Mouse (Mus musculus): ENCODE results near the gene Gna14. TPM values are rescaled to one million over a fixed set of nuclear protein-coding genes. Genes with fewer than 3 reads are reported as not detected.

Gene Gna14
- polyA plus RNA-seq (2016; fragmentation: Nextera tagmentation; extraction: Ambion mirVana): 0.46 and 0.48 TPM in 2 replicates

- Histone ChIP-seq H3K36me3 (no peaks in the 10 kb centered on the region), H3K4me3 (peak within 1 kb of the TSS; percentile 54), H3K4me1 (peaks cover 47% of the 10 kb centered on the region), H3K9me3 (replicated peaks) (no peaks in the 10 kb centered on the region), H3K27me3 (ENCODE audit: low read depth, poor library complexity, severe bottlenecking) (peaks cover 54% of the 10 kb centered on the region), H3K27ac (peak within 1 kb of the TSS; percentile 64)
- under 1% methylated on average over 27 of the region's 27 CpGs for WGBS
- peak; percentile 81 for DNase-seq (ENCODE audit: low spot score)
Measured at GRCm38 (mm10) chr19:16435531-16436231, at the start of gene Gna14. Gna14 (plus strand) TSS chr19:16435762.

DNA sequence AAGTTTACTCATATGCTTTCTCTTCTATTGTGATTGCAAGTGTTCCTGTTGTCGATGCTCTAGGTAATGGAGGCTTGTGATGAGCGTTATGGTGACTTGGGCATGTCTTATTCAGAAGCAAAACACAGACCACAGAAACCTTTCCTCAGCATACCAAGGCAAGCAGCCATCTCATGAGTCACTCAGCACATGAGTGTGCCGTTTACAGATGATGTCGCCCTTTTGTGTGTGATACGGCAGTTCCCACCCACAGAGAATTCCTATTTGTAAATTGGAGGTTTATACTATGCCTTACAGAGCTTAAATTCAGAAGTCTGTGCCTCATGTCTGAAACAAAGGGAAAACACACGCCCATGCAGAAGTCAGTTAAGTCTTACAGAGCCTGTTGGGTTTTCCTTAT lies 49.0 kb upstream of the Gna14 start:
- 91% methylated on average over 6 of the region's 6 CpGs for WGBS
- H3K36me3 ChIP-seq: peaks cover 26% of the 10 kb centered on the region
- no peak overlapping the region for H3K27ac ChIP-seq
- no peak for DNase-seq (ENCODE audit: low spot score)
- H3K4me1 ChIP-seq: no peaks in the 10 kb centered on the region
- H3K9me3 ChIP-seq (replicated peaks): no peaks in the 10 kb centered on the region
- no peaks in the 10 kb centered on the region for H3K27me3 ChIP-seq (ENCODE audit: low read depth, poor library complexity, severe bottlenecking)
- H3K4me3 ChIP-seq: no peak overlapping the region

DNA sequence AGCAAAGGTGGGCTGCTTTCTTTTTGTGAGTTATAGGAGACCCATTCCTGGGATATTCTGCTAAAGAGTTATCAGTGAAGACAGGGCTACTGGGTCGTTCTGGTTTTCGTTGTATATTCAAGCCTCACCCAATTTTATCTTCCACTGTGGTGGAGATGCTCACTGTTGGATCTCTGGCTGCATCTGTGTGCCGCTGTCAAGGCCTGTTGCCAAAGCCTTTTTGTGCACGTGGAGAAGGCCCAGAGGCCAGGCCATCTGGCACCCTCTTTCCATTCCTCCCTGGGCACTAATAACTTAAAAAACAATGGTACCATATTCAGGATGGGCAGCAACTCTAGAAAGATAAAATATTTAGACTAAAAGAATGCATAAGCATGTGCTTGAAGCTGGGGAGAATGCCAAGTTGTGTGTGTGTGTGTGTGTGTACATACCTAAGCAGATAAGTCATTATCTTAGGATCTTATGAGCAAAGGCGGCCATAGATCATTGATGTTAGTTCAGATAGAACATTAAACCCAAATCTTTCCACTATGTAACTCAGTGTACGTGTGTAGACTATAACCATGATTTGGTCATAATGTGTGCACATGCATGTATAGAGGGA lies 45.3 kb upstream of the Gna14 start:
- no peak overlapping the region for H3K27ac ChIP-seq
- no peaks in the 10 kb centered on the region for H3K9me3 ChIP-seq (replicated peaks)
- no peaks in the 10 kb centered on the region for H3K4me1 ChIP-seq
- WGBS: 93% methylated on average over 6 of the region's 6 CpGs
- H3K36me3 ChIP-seq: peaks cover 6% of the 10 kb centered on the region; the same call in 1 of the 2 replicates
- no peak overlapping the region for H3K4me3 ChIP-seq
- no peaks in the 10 kb centered on the region for H3K27me3 ChIP-seq (ENCODE audit: low read depth, poor library complexity, severe bottlenecking)
- DNase-seq (ENCODE audit: low spot score): no peak

GRCm38 (mm10) chr19:16394381-16394780 lies 41.2 kb upstream of the Gna14 start:
- WGBS: 89% methylated on average over 5 of the region's 5 CpGs
- no peak for DNase-seq (ENCODE audit: low spot score)

DNA sequence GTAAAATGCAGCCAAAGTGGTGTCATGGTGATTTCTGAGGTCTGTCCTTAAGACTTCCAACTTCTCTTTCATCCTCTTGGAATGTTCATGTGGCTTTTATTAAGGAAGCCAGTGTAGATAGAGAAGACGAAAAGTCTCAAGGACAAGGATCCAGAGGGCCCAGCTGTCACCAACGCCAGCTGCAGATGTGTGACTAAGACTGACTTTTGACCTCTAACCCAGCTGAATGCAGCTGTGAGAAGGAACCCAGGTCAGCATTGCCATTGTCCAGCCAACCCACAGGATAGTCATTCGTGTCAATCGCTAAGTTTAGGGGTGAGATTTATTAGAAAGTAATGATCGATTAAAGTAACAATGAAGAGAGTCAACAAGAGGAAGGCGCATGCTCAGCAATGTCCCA lies 32.5 kb upstream of the Gna14 start:
- Histone ChIP-seq H3K9me3 (replicated peaks) (no peaks in the 10 kb centered on the region), H3K27ac (no peak overlapping the region), H3K36me3 (no peaks in the 10 kb centered on the region), H3K27me3 (ENCODE audit: low read depth, poor library complexity, severe bottlenecking) (no peaks in the 10 kb centered on the region), H3K4me1 (no peaks in the 10 kb centered on the region), H3K4me3 (no peak overlapping the region)
- no peak for DNase-seq (ENCODE audit: low spot score)
- 64% methylated on average over 6 of the region's 6 CpGs for WGBS

More at GRCm38 (mm10) chr19:16394381-16394780, 41.2 kb upstream of the Gna14 start:
- Histone ChIP-seq H3K4me1 (no peaks in the 10 kb centered on the region), H3K4me3 (no peak overlapping the region), H3K36me3 (0 out of 2 replicates have a peak, but pooled peaks cover 2% of the 10 kb centered on the region), H3K9me3 (replicated peaks) (no peaks in the 10 kb centered on the region), H3K27ac (no peak overlapping the region), H3K27me3 (ENCODE audit: low read depth, poor library complexity, severe bottlenecking) (no peaks in the 10 kb centered on the region)

GRCm38 (mm10) chr19:16407727-16408126 lies 27.8 kb upstream of the Gna14 start:
- no peak for DNase-seq (ENCODE audit: low spot score)
- H3K4me3 ChIP-seq: no peak overlapping the region
- H3K27ac ChIP-seq: no peak overlapping the region
- WGBS: 87% methylated on average over 1 of the region's 1 CpGs
- H3K4me1 ChIP-seq: no peaks in the 10 kb centered on the region
- no peaks in the 10 kb centered on the region for H3K36me3 ChIP-seq
- H3K9me3 ChIP-seq (replicated peaks): no peaks in the 10 kb centered on the region
- no peaks in the 10 kb centered on the region for H3K27me3 ChIP-seq (ENCODE audit: low read depth, poor library complexity, severe bottlenecking)

- no peak for DNase-seq (ENCODE audit: low spot score)
Measured at GRCm38 (mm10) chr19:16411302-16411701, 24.3 kb upstream of the Gna14 start.

DNA sequence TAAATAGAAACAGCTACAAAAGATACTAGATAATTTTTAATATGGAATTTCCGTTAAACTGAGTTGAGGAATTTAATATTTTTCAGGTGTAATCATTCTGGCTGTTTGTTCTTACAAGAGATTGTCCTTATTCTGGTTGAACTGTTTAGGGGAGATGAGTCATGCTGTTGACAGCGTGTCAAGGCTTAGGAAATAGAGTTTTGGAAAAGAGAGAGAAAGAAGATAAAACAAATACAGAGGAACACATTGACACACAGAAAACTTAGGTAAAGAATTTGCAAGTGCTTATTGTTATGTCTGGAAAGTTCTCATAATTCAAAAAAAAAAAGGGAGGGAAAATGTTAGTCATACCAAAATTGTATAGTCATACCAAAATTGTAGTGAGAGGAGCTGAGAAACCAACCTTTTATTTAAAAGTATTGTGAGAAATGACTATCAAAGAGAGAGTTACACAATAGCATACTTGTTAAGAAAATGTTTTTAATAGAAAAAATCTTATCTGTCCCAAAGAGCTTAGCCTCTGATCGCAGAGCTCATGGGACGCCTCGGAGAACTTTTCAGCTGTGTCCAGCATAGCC lies 17.4 kb upstream of the Gna14 start:
- 93% methylated on average over 5 of the region's 5 CpGs for WGBS
- DNase-seq (ENCODE audit: low spot score): no peak
- Histone ChIP-seq H3K27me3 (ENCODE audit: low read depth, poor library complexity, severe bottlenecking) (no peaks in the 10 kb centered on the region), H3K4me3 (no peak overlapping the region), H3K9me3 (replicated peaks) (no peaks in the 10 kb centered on the region), H3K4me1 (no peaks in the 10 kb centered on the region), H3K36me3 (no peaks in the 10 kb centered on the region), H3K27ac (no peak overlapping the region)

More at GRCm38 (mm10) chr19:16411302-16411701, 24.3 kb upstream of the Gna14 start:
- Histone ChIP-seq H3K27me3 (ENCODE audit: low read depth, poor library complexity, severe bottlenecking) (no peaks in the 10 kb centered on the region), H3K4me1 (no peaks in the 10 kb centered on the region), H3K27ac (no peak overlapping the region), H3K36me3 (no peaks in the 10 kb centered on the region), H3K9me3 (replicated peaks) (no peaks in the 10 kb centered on the region), H3K4me3 (no peak overlapping the region)

- 88% methylated on average over 2 of the region's 2 CpGs for WGBS
- H3K27me3 ChIP-seq (ENCODE audit: low read depth, poor library complexity, severe bottlenecking): no peaks in the 10 kb centered on the region
- no peak overlapping the region for H3K4me3 ChIP-seq
- no peak overlapping the region for H3K27ac ChIP-seq
- no peaks in the 10 kb centered on the region for H3K4me1 ChIP-seq
- H3K36me3 ChIP-seq: no peaks in the 10 kb centered on the region
- H3K9me3 ChIP-seq (replicated peaks): peaks cover 6% of the 10 kb centered on the region
- DNase-seq (ENCODE audit: low spot score): no peak
Measured at GRCm38 (mm10) chr19:16425596-16425995, 10.0 kb upstream of the Gna14 start.

DNA sequence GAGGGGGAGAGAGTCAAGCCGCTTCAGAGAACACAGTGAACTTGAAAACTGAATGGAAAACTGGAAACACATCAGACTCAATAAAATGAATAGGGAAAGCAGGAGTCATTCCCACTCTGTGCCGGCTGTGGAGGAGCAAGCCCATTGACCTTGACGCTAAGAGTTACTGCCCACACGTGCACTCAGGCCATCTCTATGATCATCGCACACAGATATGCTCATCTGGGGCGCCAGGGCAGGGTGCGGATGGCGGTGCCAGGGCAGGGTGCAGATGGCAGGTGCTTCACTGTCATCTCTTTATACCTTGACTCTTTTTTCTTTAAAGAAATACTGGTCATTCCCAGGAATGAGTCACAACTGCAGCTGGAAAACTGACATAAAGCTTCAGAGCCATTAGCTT lies 4.2 kb upstream of the Gna14 start:
- no peaks in the 10 kb centered on the region for H3K36me3 ChIP-seq
- DNase-seq (ENCODE audit: low spot score): no peak
- peaks cover 15% of the 10 kb centered on the region for H3K4me1 ChIP-seq
- no peak overlapping the region for H3K4me3 ChIP-seq
- peaks cover 6% of the 10 kb centered on the region for H3K9me3 ChIP-seq (replicated peaks)
- 89% methylated on average over 8 of the region's 8 CpGs for WGBS
- no peak overlapping the region for H3K27ac ChIP-seq
- peaks cover 24% of the 10 kb centered on the region for H3K27me3 ChIP-seq (ENCODE audit: low read depth, poor library complexity, severe bottlenecking)

DNA sequence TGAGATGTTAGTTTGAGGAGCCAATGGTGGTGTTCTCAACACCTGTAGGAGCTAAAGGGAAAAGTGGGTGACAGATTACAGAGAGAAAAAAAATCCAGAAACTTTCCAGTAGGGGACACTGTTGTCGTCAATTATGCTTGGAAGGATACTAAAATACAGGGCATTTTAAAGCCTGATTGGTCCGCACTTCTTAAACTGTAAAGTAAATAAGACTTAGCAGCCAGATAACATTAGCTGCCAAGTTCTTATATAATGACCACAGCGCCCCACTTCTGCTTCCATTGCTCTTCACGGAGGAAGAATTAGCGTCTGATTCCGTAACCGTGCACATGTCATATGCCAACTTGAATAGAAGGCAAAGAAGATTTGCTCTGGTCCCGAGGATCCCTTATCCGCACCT lies 683 bp upstream of the Gna14 start:
- 33% methylated on average over 9 of the region's 9 CpGs for WGBS
- Histone ChIP-seq H3K9me3 (replicated peaks) (no peaks in the 10 kb centered on the region), H3K4me3 (peak overlapping the region; percentile 54), H3K27me3 (ENCODE audit: low read depth, poor library complexity, severe bottlenecking) (peaks cover 54% of the 10 kb centered on the region), H3K4me1 (peaks cover 42% of the 10 kb centered on the region), H3K36me3 (no peaks in the 10 kb centered on the region), H3K27ac (no peak overlapping the region)
- no peak for DNase-seq (ENCODE audit: low spot score)

DNA sequence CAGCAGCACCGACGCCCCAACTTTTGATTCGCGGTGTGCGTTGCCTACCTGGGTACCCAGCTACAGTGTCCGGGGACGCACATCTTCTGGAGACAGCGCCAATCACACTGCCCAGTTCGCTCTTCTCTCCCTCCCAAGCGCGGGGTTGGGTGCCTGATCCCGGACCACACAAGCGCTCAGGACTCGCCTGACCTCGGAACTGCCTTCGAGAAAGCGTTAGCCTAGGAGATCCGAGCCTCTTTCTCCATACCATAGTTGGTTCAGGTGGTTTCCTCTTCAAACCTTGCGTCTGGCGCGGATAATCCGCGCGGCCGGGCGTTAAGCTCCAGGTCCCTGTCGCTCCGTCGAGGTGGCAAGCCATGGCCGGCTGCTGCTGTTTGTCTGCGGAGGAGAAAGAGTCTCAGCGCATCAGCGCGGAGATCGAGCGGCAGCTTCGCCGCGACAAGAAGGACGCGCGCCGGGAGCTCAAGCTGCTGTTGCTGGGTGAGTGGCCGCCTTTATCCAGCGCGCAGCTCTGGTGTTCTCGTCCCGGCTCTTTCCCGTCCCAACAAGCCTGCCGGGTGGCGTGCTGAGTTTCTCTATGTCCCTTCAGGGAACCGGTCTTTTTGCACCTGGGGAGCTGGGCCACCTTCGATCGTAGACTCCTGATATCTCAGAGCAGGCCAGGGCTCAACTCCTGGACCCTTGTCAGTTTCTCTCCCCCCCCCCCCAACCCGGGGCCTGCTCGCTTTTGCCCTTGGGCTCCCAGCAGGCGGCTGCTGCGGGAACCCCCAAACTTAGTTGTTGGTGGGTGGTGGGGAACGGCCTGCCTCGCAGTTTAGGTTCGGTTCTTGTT lies 990 bp downstream of the Gna14 start:
- Histone ChIP-seq H3K27me3 (ENCODE audit: low read depth, poor library complexity, severe bottlenecking) (peaks cover 54% of the 10 kb centered on the region), H3K27ac (peak overlapping the region; percentile 64), H3K4me3 (peak overlapping the region; percentile 54), H3K36me3 (no peaks in the 10 kb centered on the region), H3K9me3 (replicated peaks) (no peaks in the 10 kb centered on the region), H3K4me1 (peaks cover 47% of the 10 kb centered on the region)
- WGBS: 2% methylated on average over 61 of the region's 61 CpGs
- peak; percentile 66 for DNase-seq (ENCODE audit: low spot score)

- H3K9me3 ChIP-seq (replicated peaks): no peaks in the 10 kb centered on the region
- no peak overlapping the region for H3K4me3 ChIP-seq
- H3K4me1 ChIP-seq: peaks cover 47% of the 10 kb centered on the region
- no peaks in the 10 kb centered on the region for H3K36me3 ChIP-seq
- 9% methylated on average over 4 of the region's 4 CpGs for WGBS
- DNase-seq (ENCODE audit: low spot score): no peak
- 0 out of 2 replicates have a peak overlapping the region, but pooled peaks have one; percentile 64 for H3K27ac ChIP-seq
- peaks cover 54% of the 10 kb centered on the region for H3K27me3 ChIP-seq (ENCODE audit: low read depth, poor library complexity, severe bottlenecking)
Measured at GRCm38 (mm10) chr19:16437170-16437483, 1.6 kb downstream of the Gna14 start.
